Mouse (Mus musculus): ENCODE data around the gene 4931406P16Rik. TPM values are rescaled to one million over a fixed set of nuclear protein-coding genes. Genes with fewer than 3 reads are reported as not detected.

The 4931406P16Rik gene
- 27.4 and 33.8 TPM in 2 replicates for polyA plus RNA-seq (2015; fragmentation: Nextera tagmentation; extraction: Ambion mirVana)

- peak within 1 kb of the TSS; percentile 97 for H3K4me3 ChIP-seq (ENCODE audit: low read length)
- peak within 1 kb of the TSS; percentile 72 for H3K4me2 ChIP-seq (ENCODE audit: low read length)
- H3K27ac ChIP-seq (ENCODE audit: low read depth, low read length), result peak within 1 kb of the TSS; percentile 89
- peaks cover 6% of the 10 kb centered on the region for H3K4me1 ChIP-seq (ENCODE audit: control insufficient read depth, insufficient read depth, low read depth, low read length)
- no peaks in the 10 kb centered on the region for H3K36me3 ChIP-seq (ENCODE audit: control insufficient read depth, insufficient read depth, low read length)
- WGBS, result under 1% methylated on average over 33 of the region's 41 CpGs
- peak within 1 kb of the TSS; percentile 97 for H3K9ac ChIP-seq (ENCODE audit: low read depth, low read length)
- peak; percentile 95 for ATAC-seq
- H3K9me3 ChIP-seq (ENCODE audit: control insufficient read depth, low read length), result no peaks in the 10 kb centered on the region
- H3K27me3 ChIP-seq (replicated peaks; ENCODE audit: control insufficient read depth, insufficient read depth, low read length), result no peaks in the 10 kb centered on the region
Observed at GRCm38 (mm10) chr7:34313443-34313875, at the start of gene 4931406P16Rik. Gene 4931406P16Rik (minus strand): TSS chr7:34313551.

GRCm38 (mm10) chr7:34355629-34356028 lies 42.3 kb upstream of the 4931406P16Rik start:
- ATAC-seq, result no peak
- H3K4me2 ChIP-seq (ENCODE audit: low read length), result no peak overlapping the region
- H3K9me3 ChIP-seq (ENCODE audit: control insufficient read depth, low read length), result no peaks in the 10 kb centered on the region
- H3K4me1 ChIP-seq (ENCODE audit: control insufficient read depth, insufficient read depth, low read depth, low read length), result no peaks in the 10 kb centered on the region
- H3K27me3 ChIP-seq (replicated peaks; ENCODE audit: control insufficient read depth, insufficient read depth, low read length), result no peaks in the 10 kb centered on the region
- 97% methylated on average over 4 of the region's 4 CpGs for WGBS
- no peak overlapping the region for H3K4me3 ChIP-seq (ENCODE audit: low read length)
- no peak overlapping the region for H3K27ac ChIP-seq (ENCODE audit: low read depth, low read length)
- no peak overlapping the region for H3K9ac ChIP-seq (ENCODE audit: low read depth, low read length)
- H3K36me3 ChIP-seq (ENCODE audit: control insufficient read depth, insufficient read depth, low read length), result peaks cover 25% of the 10 kb centered on the region

GRCm38 (mm10) chr7:34351997-34352396 lies 38.6 kb upstream of the 4931406P16Rik start:
- Histone ChIP-seq H3K9me3 (ENCODE audit: control insufficient read depth, low read length) (no peaks in the 10 kb centered on the region), H3K27me3 (replicated peaks; ENCODE audit: control insufficient read depth, insufficient read depth, low read length) (no peaks in the 10 kb centered on the region), H3K27ac (ENCODE audit: low read depth, low read length) (no peak overlapping the region), H3K36me3 (ENCODE audit: control insufficient read depth, insufficient read depth, low read length) (peaks cover 34% of the 10 kb centered on the region), H3K4me3 (ENCODE audit: low read length) (no peak overlapping the region), H3K4me1 (ENCODE audit: control insufficient read depth, insufficient read depth, low read depth, low read length) (no peaks in the 10 kb centered on the region), H3K4me2 (ENCODE audit: low read length) (no peak overlapping the region), H3K9ac (ENCODE audit: low read depth, low read length) (no peak overlapping the region)
- WGBS, result 75% methylated on average over 1 of the region's 1 CpGs
- no peak for ATAC-seq

GRCm38 (mm10) chr7:34350166-34350565 lies 36.8 kb upstream of the 4931406P16Rik start:
- Histone ChIP-seq H3K36me3 (ENCODE audit: control insufficient read depth, insufficient read depth, low read length) (peaks cover 35% of the 10 kb centered on the region), H3K4me1 (ENCODE audit: control insufficient read depth, insufficient read depth, low read depth, low read length) (no peaks in the 10 kb centered on the region), H3K27ac (ENCODE audit: low read depth, low read length) (no peak overlapping the region), H3K27me3 (replicated peaks; ENCODE audit: control insufficient read depth, insufficient read depth, low read length) (no peaks in the 10 kb centered on the region), H3K4me3 (ENCODE audit: low read length) (no peak overlapping the region), H3K9me3 (ENCODE audit: control insufficient read depth, low read length) (no peaks in the 10 kb centered on the region), H3K4me2 (ENCODE audit: low read length) (no peak overlapping the region), H3K9ac (ENCODE audit: low read depth, low read length) (no peak overlapping the region)
- no peak for ATAC-seq
- 89% methylated on average over 5 of the region's 5 CpGs for WGBS

- WGBS, result 100% methylated on average over 1 of the region's 1 CpGs
Observed at GRCm38 (mm10) chr7:34348011-34348410, 34.7 kb upstream of the 4931406P16Rik start.

GRCm38 (mm10) chr7:34347041-34347440 lies 33.7 kb upstream of the 4931406P16Rik start:
- no peaks in the 10 kb centered on the region for H3K4me1 ChIP-seq (ENCODE audit: control insufficient read depth, insufficient read depth, low read depth, low read length)
- no peak overlapping the region for H3K4me3 ChIP-seq (ENCODE audit: low read length)
- H3K9me3 ChIP-seq (ENCODE audit: control insufficient read depth, low read length), result no peaks in the 10 kb centered on the region
- H3K9ac ChIP-seq (ENCODE audit: low read depth, low read length), result no peak overlapping the region
- ATAC-seq, result no peak
- no peaks in the 10 kb centered on the region for H3K27me3 ChIP-seq (replicated peaks; ENCODE audit: control insufficient read depth, insufficient read depth, low read length)
- H3K36me3 ChIP-seq (ENCODE audit: control insufficient read depth, insufficient read depth, low read length), result peaks cover 39% of the 10 kb centered on the region
- no peak overlapping the region for H3K27ac ChIP-seq (ENCODE audit: low read depth, low read length)
- H3K4me2 ChIP-seq (ENCODE audit: low read length), result no peak overlapping the region
- 92% methylated on average over 3 of the region's 3 CpGs for WGBS

More at GRCm38 (mm10) chr7:34348011-34348410, 34.7 kb upstream of the 4931406P16Rik start:
- no peak for ATAC-seq
- no peak overlapping the region for H3K4me2 ChIP-seq (ENCODE audit: low read length)
- no peaks in the 10 kb centered on the region for H3K27me3 ChIP-seq (replicated peaks; ENCODE audit: control insufficient read depth, insufficient read depth, low read length)
- H3K4me1 ChIP-seq (ENCODE audit: control insufficient read depth, insufficient read depth, low read depth, low read length), result no peaks in the 10 kb centered on the region
- H3K9me3 ChIP-seq (ENCODE audit: control insufficient read depth, low read length), result no peaks in the 10 kb centered on the region
- no peak overlapping the region for H3K27ac ChIP-seq (ENCODE audit: low read depth, low read length)
- no peak overlapping the region for H3K9ac ChIP-seq (ENCODE audit: low read depth, low read length)
- peaks cover 44% of the 10 kb centered on the region for H3K36me3 ChIP-seq (ENCODE audit: control insufficient read depth, insufficient read depth, low read length)
- H3K4me3 ChIP-seq (ENCODE audit: low read length), result no peak overlapping the region

- no peak overlapping the region for H3K4me2 ChIP-seq (ENCODE audit: low read length)
- no peaks in the 10 kb centered on the region for H3K9me3 ChIP-seq (ENCODE audit: control insufficient read depth, low read length)
- no peak overlapping the region for H3K27ac ChIP-seq (ENCODE audit: low read depth, low read length)
- H3K4me3 ChIP-seq (ENCODE audit: low read length), result no peak overlapping the region
- no peak for ATAC-seq
- H3K4me1 ChIP-seq (ENCODE audit: control insufficient read depth, insufficient read depth, low read depth, low read length), result no peaks in the 10 kb centered on the region
- no peaks in the 10 kb centered on the region for H3K27me3 ChIP-seq (replicated peaks; ENCODE audit: control insufficient read depth, insufficient read depth, low read length)
- 93% methylated on average over 4 of the region's 4 CpGs for WGBS
- H3K9ac ChIP-seq (ENCODE audit: low read depth, low read length), result no peak overlapping the region
- peaks cover 38% of the 10 kb centered on the region for H3K36me3 ChIP-seq (ENCODE audit: control insufficient read depth, insufficient read depth, low read length)
Observed at GRCm38 (mm10) chr7:34346505-34346904, 33.2 kb upstream of the 4931406P16Rik start.

GRCm38 (mm10) chr7:34342040-34342793 lies 28.9 kb upstream of the 4931406P16Rik start:
- no peaks in the 10 kb centered on the region for H3K4me1 ChIP-seq (ENCODE audit: control insufficient read depth, insufficient read depth, low read depth, low read length)
- no peak overlapping the region for H3K27ac ChIP-seq (ENCODE audit: low read depth, low read length)
- ATAC-seq, result no peak
- peaks cover 22% of the 10 kb centered on the region for H3K36me3 ChIP-seq (ENCODE audit: control insufficient read depth, insufficient read depth, low read length)
- no peak overlapping the region for H3K4me3 ChIP-seq (ENCODE audit: low read length)
- WGBS, result 94% methylated on average over 10 of the region's 10 CpGs
- H3K9me3 ChIP-seq (ENCODE audit: control insufficient read depth, low read length), result no peaks in the 10 kb centered on the region
- no peak overlapping the region for H3K9ac ChIP-seq (ENCODE audit: low read depth, low read length)
- no peaks in the 10 kb centered on the region for H3K27me3 ChIP-seq (replicated peaks; ENCODE audit: control insufficient read depth, insufficient read depth, low read length)
- H3K4me2 ChIP-seq (ENCODE audit: low read length), result no peak overlapping the region

- Histone ChIP-seq H3K4me2 (ENCODE audit: low read length) (no peak overlapping the region), H3K9ac (ENCODE audit: low read depth, low read length) (no peak overlapping the region), H3K4me1 (ENCODE audit: control insufficient read depth, insufficient read depth, low read depth, low read length) (no peaks in the 10 kb centered on the region), H3K36me3 (ENCODE audit: control insufficient read depth, insufficient read depth, low read length) (peaks cover 19% of the 10 kb centered on the region), H3K9me3 (ENCODE audit: control insufficient read depth, low read length) (no peaks in the 10 kb centered on the region), H3K27me3 (replicated peaks; ENCODE audit: control insufficient read depth, insufficient read depth, low read length) (no peaks in the 10 kb centered on the region), H3K4me3 (ENCODE audit: low read length) (no peak overlapping the region), H3K27ac (ENCODE audit: low read depth, low read length) (no peak overlapping the region)
- WGBS, result 92% methylated on average over 5 of the region's 5 CpGs
- no peak for ATAC-seq
Observed at GRCm38 (mm10) chr7:34340841-34341240, 27.5 kb upstream of the 4931406P16Rik start.

Data from hindbrain, embryonic 16.5 days (tissue).